Mouse (Mus musculus): Measurements from ENCODE around the gene Cdk18.

GRCm38 (mm10) chr1:132159681-132160080, 20.2 kb upstream of the Cdk18 start:
- TF ChIP-seq CTCF (IDR thresholded peaks at IDR 0.05; ENCODE audit: extremely low read depth, insufficient read length, insufficient replicate concordance, low read depth, low read length) = no peak
- TF ChIP-seq POLR2A (IDR thresholded peaks at IDR 0.05; ENCODE audit: low read depth, low read length) = no peak
